ENCODE assay signal across 11 mouse cellular contexts in the genomic region with DNA sequence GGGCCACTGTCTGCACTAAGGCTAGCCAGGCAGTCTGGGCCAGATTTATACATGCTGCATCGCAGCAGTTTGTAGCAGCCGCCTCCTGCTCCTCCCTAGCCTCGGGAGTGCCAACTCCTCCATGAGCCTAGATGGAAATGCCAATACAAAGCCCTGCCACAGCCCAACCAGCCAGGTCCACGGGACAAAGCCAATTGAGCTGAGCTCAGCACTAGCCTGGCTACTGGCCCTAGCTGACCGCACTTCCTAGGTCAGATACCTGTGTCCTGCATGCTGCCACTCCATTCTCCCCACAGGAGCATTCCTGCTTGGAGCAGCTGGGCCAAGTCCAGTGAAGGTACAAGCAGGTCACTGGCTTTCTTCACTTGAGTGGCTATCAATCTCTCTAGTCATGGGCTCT. TPM values are rescaled to one million over a fixed set of nuclear protein-coding genes. Genes with fewer than 3 reads are reported as not detected.
A peak's percentile ranks its signal among the peaks of the same experiment; 100 is the strongest.
DNase-seq lines count a peak whose midpoint lies in the region; ATAC-seq and TF ChIP-seq lines count a peak whose summit lies in the region.
"Had no signal": no experiment of that assay in that cellular context is flagged by ENCODE, and none has a peak within 500 bp of the region (broad histone marks: within the 10 kb centered on the region; RNA-seq: fewer than 3 reads in every experiment).

No protein-coding gene starts in this region.

- ATAC-seq in frontal cortex, adult (ENCODE audit: low TSS enrichment), result peak; percentile 76
- peak; percentile 69 for ATAC-seq in kidney, postnatal 0 days (replicated peaks; ENCODE audit: low FRiP score, low read depth)
- ATAC-seq: midbrain, embryonic 15.5 days had no signal

- H3K4me3 ChIP-seq in kidney, postnatal 0 days (replicated peaks; ENCODE audit: low read depth, low read length), result no peak overlapping the region
- H3K4me3 ChIP-seq: forebrain, embryonic 10.5 days; midbrain, embryonic 15.5 days had no signal

- WGBS in kidney, postnatal 0 days, result 74% methylated on average over 5 of the region's 5 CpGs

- no peak for TF ChIP-seq CTCF in kidney, postnatal 0 days (IDR thresholded peaks at IDR 0.05; ENCODE audit: low read depth)

- no peak overlapping the region for H3K4me2 ChIP-seq in kidney, postnatal 0 days (ENCODE audit: low read length)
- H3K4me2 ChIP-seq: midbrain, embryonic 15.5 days had no signal

- no peak overlapping the region for H3K9ac ChIP-seq in kidney, postnatal 0 days (ENCODE audit: low read depth, low read length)
- H3K9ac ChIP-seq: midbrain, embryonic 15.5 days had no signal

- H3K4me1 ChIP-seq in kidney, postnatal 0 days (replicated peaks; ENCODE audit: insufficient read depth, low read length), result peaks cover 13% of the 10 kb centered on the region; the same call in 1 of the 2 replicates
- H3K4me1 ChIP-seq: midbrain, embryonic 15.5 days had no signal

- no peaks in the 10 kb centered on the region for H3K9me3 ChIP-seq in kidney, postnatal 0 days (replicated peaks; ENCODE audit: low read length)
- H3K9me3 ChIP-seq: forebrain, embryonic 10.5 days; midbrain, embryonic 15.5 days had no signal

- no peak for DNase-seq in frontal cortex, postnatal 14 days (ENCODE audit: low spot score in 2 of 2)
- peak; percentile 69 to 76 for DNase-seq in lung, adult 18-20 months
- no peak for DNase-seq in lung, postnatal 14 days
- no peak for DNase-seq in kidney, postnatal 0 days (ENCODE audit: low spot score)
- peak; percentile 50 for DNase-seq in yolk sac, embryonic 10.5 days (ENCODE audit: low spot score)
- no peak for DNase-seq in c-Kit-positive CD71-positive TER-119-positive erythroid progenitor cells, embryonic 14.5 days (ENCODE audit: low spot score)
- no peak for DNase-seq in right cerebral cortex, postnatal 25 days
- DNase-seq: spleen, adult 18-20 months had no signal

- peak overlapping the region; percentile 64; the same call in 1 of the 2 replicates for H3K27ac ChIP-seq in kidney, postnatal 0 days
- H3K27ac ChIP-seq: forebrain, embryonic 10.5 days; midbrain, embryonic 15.5 days had no signal

- H3K36me3 ChIP-seq in kidney, postnatal 0 days (ENCODE audit: insufficient read depth, low read length), result peaks cover 21% of the 10 kb centered on the region; the same call in 1 of the 2 replicates
- H3K36me3 ChIP-seq: midbrain, embryonic 15.5 days had no signal

- H3K27me3 ChIP-seq in kidney, postnatal 0 days (ENCODE audit: insufficient read depth, low read length), result no peaks in the 10 kb centered on the region
- H3K27me3 ChIP-seq: midbrain, embryonic 15.5 days had no signal

RNA-seq across cellular contexts. Expression of gene Susd2, which starts 34.2 kb away (rescaled TPM):
- 33.7 and 38.7 TPM in 2 replicates for polyA plus RNA-seq in kidney, postnatal 0 days (2015; fragmentation: Nextera tagmentation; extraction: Ambion mirVana)

Comparison
In these comparisons a context has a peak if more than half of its experiments do, and no peak if none do; other contexts are left out.
1. DNase-seq: peak in lung, adult 18-20 months (2 of 2) and yolk sac, embryonic 10.5 days (single experiment); none in frontal cortex, postnatal 14 days (0 of 2), lung, postnatal 14 days (single experiment), kidney, postnatal 0 days (single experiment), c-Kit-positive CD71-positive TER-119-positive erythroid progenitor cells, embryonic 14.5 days (single experiment) and right cerebral cortex, postnatal 25 days (single experiment).